Mouse (Mus musculus): ENCODE measurements around the gene Tap2. TPM values are rescaled to one million over a fixed set of nuclear protein-coding genes. Genes with fewer than 3 reads are reported as not detected.

Gene Tap2
- polyA plus RNA-seq, 1 experiment = 159 TPM

- Histone ChIP-seq H3K4me3 (ENCODE audit: insufficient read depth, low read depth, low read length) (no peak overlapping the region), H3K4me1 (ENCODE audit: control insufficient read depth, insufficient read depth, low read length) (peaks cover 8% of the 10 kb centered on the region; the same call in 1 of the 2 replicates), H3K27ac (ENCODE audit: insufficient read depth, low read depth, low read length) (no peak overlapping the region)
- WGBS = 8% methylated on average over 4 of the region's 4 CpGs
- no peak for TF ChIP-seq CTCF (IDR thresholded peaks at IDR 0.05; ENCODE audit: insufficient read depth, low read depth, low read length)
- TF ChIP-seq POLR2A (IDR thresholded peaks at IDR 0.05; ENCODE audit: insufficient read depth, low read depth, low read length) = no peak
Measured at GRCm38 (mm10) chr17:34249878-34250277, 46.6 kb downstream of the Tap2 start.

- TF ChIP-seq CTCF (IDR thresholded peaks at IDR 0.05; ENCODE audit: insufficient read depth, low read depth, low read length) (no peak), POLR2A (IDR thresholded peaks at IDR 0.05; ENCODE audit: insufficient read depth, low read depth, low read length) (no peak)
- no peak overlapping the region for H3K4me3 ChIP-seq (ENCODE audit: insufficient read depth, low read depth, low read length)
- H3K4me1 ChIP-seq (ENCODE audit: control insufficient read depth, insufficient read depth, low read length) = peaks cover 8% of the 10 kb centered on the region; the same call in 1 of the 2 replicates
- WGBS = 74% methylated on average over 4 of the region's 4 CpGs
- H3K27ac ChIP-seq (ENCODE audit: insufficient read depth, low read depth, low read length) = no peak overlapping the region
Measured at GRCm38 (mm10) chr17:34251666-34252065, 48.3 kb downstream of the Tap2 start.

- H3K4me3 ChIP-seq (ENCODE audit: insufficient read depth, low read depth, low read length) = no peak overlapping the region
- no peaks in the 10 kb centered on the region for H3K4me1 ChIP-seq (ENCODE audit: control insufficient read depth, insufficient read depth, low read length)
- no peak overlapping the region for H3K27ac ChIP-seq (ENCODE audit: insufficient read depth, low read depth, low read length)
- TF ChIP-seq POLR2A (IDR thresholded peaks at IDR 0.05; ENCODE audit: insufficient read depth, low read depth, low read length) (no peak), CTCF (IDR thresholded peaks at IDR 0.05; ENCODE audit: insufficient read depth, low read depth, low read length) (no peak)
- 79% methylated on average over 5 of the region's 5 CpGs for WGBS
Measured at GRCm38 (mm10) chr17:34256501-34256900, 53.2 kb downstream of the Tap2 start.

GRCm38 (mm10) chr17:34257594-34258375, 54.5 kb downstream of the Tap2 start, which contains the start of gene H2-Ab1:
H2-Ab1 (plus strand) TSS chr17:34257689.
- no peak for TF ChIP-seq CTCF (IDR thresholded peaks at IDR 0.05; ENCODE audit: insufficient read depth, low read depth, low read length)
- TF ChIP-seq POLR2A (IDR thresholded peaks at IDR 0.05; ENCODE audit: insufficient read depth, low read depth, low read length) = no peak
- WGBS = 67% methylated on average over 11 of the region's 11 CpGs
- no peak within 1 kb of the TSS for H3K27ac ChIP-seq (ENCODE audit: insufficient read depth, low read depth, low read length)
- H3K4me1 ChIP-seq (ENCODE audit: control insufficient read depth, insufficient read depth, low read length) = no peaks in the 10 kb centered on the region
- no peak within 1 kb of the TSS for H3K4me3 ChIP-seq (ENCODE audit: insufficient read depth, low read depth, low read length)

GRCm38 (mm10) chr17:34260551-34260950, 57.2 kb downstream of the Tap2 start:
- TF ChIP-seq CTCF (IDR thresholded peaks at IDR 0.05; ENCODE audit: insufficient read depth, low read depth, low read length) (no peak), POLR2A (IDR thresholded peaks at IDR 0.05; ENCODE audit: insufficient read depth, low read depth, low read length) (no peak)
- Histone ChIP-seq H3K27ac (ENCODE audit: insufficient read depth, low read depth, low read length) (no peak overlapping the region), H3K4me3 (ENCODE audit: insufficient read depth, low read depth, low read length) (no peak overlapping the region), H3K4me1 (ENCODE audit: control insufficient read depth, insufficient read depth, low read length) (peaks cover 19% of the 10 kb centered on the region)
- 69% methylated on average over 5 of the region's 5 CpGs for WGBS

- no peak for TF ChIP-seq CTCF (IDR thresholded peaks at IDR 0.05; ENCODE audit: insufficient read depth, low read depth, low read length)
- TF ChIP-seq POLR2A (IDR thresholded peaks at IDR 0.05; ENCODE audit: insufficient read depth, low read depth, low read length) = no peak
- no peak overlapping the region for H3K4me3 ChIP-seq (ENCODE audit: insufficient read depth, low read depth, low read length)
- no peak overlapping the region for H3K27ac ChIP-seq (ENCODE audit: insufficient read depth, low read depth, low read length)
- WGBS = 21% methylated on average over 4 of the region's 4 CpGs
- peaks cover 19% of the 10 kb centered on the region for H3K4me1 ChIP-seq (ENCODE audit: control insufficient read depth, insufficient read depth, low read length)
Measured at GRCm38 (mm10) chr17:34261502-34261901, 58.2 kb downstream of the Tap2 start.

- Histone ChIP-seq H3K4me3 (ENCODE audit: insufficient read depth, low read depth, low read length) (peak overlapping the region; percentile 52), H3K27ac (ENCODE audit: insufficient read depth, low read depth, low read length) (no peak overlapping the region), H3K4me1 (ENCODE audit: control insufficient read depth, insufficient read depth, low read length) (peaks cover 19% of the 10 kb centered on the region)
- 2% methylated on average over 8 of the region's 8 CpGs for WGBS
- TF ChIP-seq POLR2A (IDR thresholded peaks at IDR 0.05; ENCODE audit: insufficient read depth, low read depth, low read length) (no peak), CTCF (IDR thresholded peaks at IDR 0.05; ENCODE audit: insufficient read depth, low read depth, low read length) (no peak)
Measured at GRCm38 (mm10) chr17:34263068-34263467, 59.7 kb downstream of the Tap2 start.

GRCm38 (mm10) chr17:34263811-34264371, 60.6 kb downstream of the Tap2 start:
- H3K4me3 ChIP-seq (ENCODE audit: insufficient read depth, low read depth, low read length) = no peak overlapping the region
- no peak for TF ChIP-seq CTCF (IDR thresholded peaks at IDR 0.05; ENCODE audit: insufficient read depth, low read depth, low read length)
- no peak for TF ChIP-seq POLR2A (IDR thresholded peaks at IDR 0.05; ENCODE audit: insufficient read depth, low read depth, low read length)
- no peak overlapping the region for H3K27ac ChIP-seq (ENCODE audit: insufficient read depth, low read depth, low read length)
- peaks cover 19% of the 10 kb centered on the region for H3K4me1 ChIP-seq (ENCODE audit: control insufficient read depth, insufficient read depth, low read length)
- 17% methylated on average over 14 of the region's 14 CpGs for WGBS
